Mouse (Mus musculus): ENCODE results near the gene Elp1. TPM values are rescaled to one million over a fixed set of nuclear protein-coding genes. Genes with fewer than 3 reads are reported as not detected.
A peak's percentile ranks its signal among the peaks of the same experiment; 100 is the strongest.

The Elp1 gene
- polyA plus RNA-seq, 1 experiment: 82.2 TPM

- TF ChIP-seq CTCF (IDR thresholded peaks at IDR 0.05; ENCODE audit: low read depth, low read length) (peak; percentile 77), POLR2A (IDR thresholded peaks at IDR 0.05; ENCODE audit: insufficient read depth, low read length) (no peak), EP300 (IDR thresholded peaks at IDR 0.05; ENCODE audit: insufficient read depth, low read depth, low read length) (no peak)
Observed at GRCm38 (mm10) chr4:56725839-56726238, 76.3 kb downstream of the Elp1 start.

GRCm38 (mm10) chr4:56723237-56723636, 78.9 kb downstream of the Elp1 start:
- Histone ChIP-seq H3K4me1 (ENCODE audit: control insufficient read depth, insufficient read depth, low read length) (peaks cover 2% of the 10 kb centered on the region), H3K27ac (ENCODE audit: insufficient read depth, low read length) (no peak overlapping the region), H3K9ac (ENCODE audit: low read depth, poor library complexity, severe bottlenecking) (no peak overlapping the region), H3K27me3 (ENCODE audit: control insufficient read depth, insufficient read depth, low read length, poor library complexity, severe bottlenecking) (no peaks in the 10 kb centered on the region), H3K36me3 (ENCODE audit: control insufficient read depth, insufficient read depth, low read length, poor library complexity, severe bottlenecking) (no peaks in the 10 kb centered on the region), H3K4me3 (ENCODE audit: low read depth, low read length) (no peak overlapping the region), H3K9me3 (replicated peaks; ENCODE audit: control insufficient read depth, insufficient read depth, low read length, poor library complexity, severe bottlenecking) (no peaks in the 10 kb centered on the region)
- TF ChIP-seq CTCF (IDR thresholded peaks at IDR 0.05; ENCODE audit: low read depth, low read length) (no peak), EP300 (IDR thresholded peaks at IDR 0.05; ENCODE audit: insufficient read depth, low read depth, low read length) (no peak), POLR2A (IDR thresholded peaks at IDR 0.05; ENCODE audit: insufficient read depth, low read length) (no peak)

More at GRCm38 (mm10) chr4:56725839-56726238, 76.3 kb downstream of the Elp1 start:
- Histone ChIP-seq H3K27ac (ENCODE audit: insufficient read depth, low read length) (no peak overlapping the region), H3K9me3 (replicated peaks; ENCODE audit: control insufficient read depth, insufficient read depth, low read length, poor library complexity, severe bottlenecking) (no peaks in the 10 kb centered on the region), H3K4me3 (ENCODE audit: low read depth, low read length) (no peak overlapping the region), H3K27me3 (ENCODE audit: control insufficient read depth, insufficient read depth, low read length, poor library complexity, severe bottlenecking) (no peaks in the 10 kb centered on the region), H3K9ac (ENCODE audit: low read depth, poor library complexity, severe bottlenecking) (no peak overlapping the region), H3K36me3 (ENCODE audit: control insufficient read depth, insufficient read depth, low read length, poor library complexity, severe bottlenecking) (no peaks in the 10 kb centered on the region), H3K4me1 (ENCODE audit: control insufficient read depth, insufficient read depth, low read length) (no peaks in the 10 kb centered on the region)

GRCm38 (mm10) chr4:56722346-56722745, 79.8 kb downstream of the Elp1 start:
- Histone ChIP-seq H3K4me3 (ENCODE audit: low read depth, low read length) (no peak overlapping the region), H3K27me3 (ENCODE audit: control insufficient read depth, insufficient read depth, low read length, poor library complexity, severe bottlenecking) (no peaks in the 10 kb centered on the region), H3K36me3 (ENCODE audit: control insufficient read depth, insufficient read depth, low read length, poor library complexity, severe bottlenecking) (no peaks in the 10 kb centered on the region), H3K27ac (ENCODE audit: insufficient read depth, low read length) (no peak overlapping the region), H3K9me3 (replicated peaks; ENCODE audit: control insufficient read depth, insufficient read depth, low read length, poor library complexity, severe bottlenecking) (no peaks in the 10 kb centered on the region), H3K9ac (ENCODE audit: low read depth, poor library complexity, severe bottlenecking) (no peak overlapping the region), H3K4me1 (ENCODE audit: control insufficient read depth, insufficient read depth, low read length) (peaks cover 2% of the 10 kb centered on the region)
- TF ChIP-seq CTCF (IDR thresholded peaks at IDR 0.05; ENCODE audit: low read depth, low read length) (no peak), EP300 (IDR thresholded peaks at IDR 0.05; ENCODE audit: insufficient read depth, low read depth, low read length) (no peak), POLR2A (IDR thresholded peaks at IDR 0.05; ENCODE audit: insufficient read depth, low read length) (no peak)

- Histone ChIP-seq H3K4me3 (ENCODE audit: low read depth, low read length) (no peak overlapping the region), H3K27ac (ENCODE audit: insufficient read depth, low read length) (no peak overlapping the region), H3K9ac (ENCODE audit: low read depth, poor library complexity, severe bottlenecking) (no peak overlapping the region), H3K4me1 (ENCODE audit: control insufficient read depth, insufficient read depth, low read length) (peaks cover 2% of the 10 kb centered on the region), H3K27me3 (ENCODE audit: control insufficient read depth, insufficient read depth, low read length, poor library complexity, severe bottlenecking) (no peaks in the 10 kb centered on the region), H3K36me3 (ENCODE audit: control insufficient read depth, insufficient read depth, low read length, poor library complexity, severe bottlenecking) (no peaks in the 10 kb centered on the region), H3K9me3 (replicated peaks; ENCODE audit: control insufficient read depth, insufficient read depth, low read length, poor library complexity, severe bottlenecking) (no peaks in the 10 kb centered on the region)
- TF ChIP-seq CTCF (IDR thresholded peaks at IDR 0.05; ENCODE audit: low read depth, low read length): peak; percentile 54
- TF ChIP-seq EP300 (IDR thresholded peaks at IDR 0.05; ENCODE audit: insufficient read depth, low read depth, low read length): no peak
- no peak for TF ChIP-seq POLR2A (IDR thresholded peaks at IDR 0.05; ENCODE audit: insufficient read depth, low read length)
Observed at GRCm38 (mm10) chr4:56721469-56721868, 80.7 kb downstream of the Elp1 start.

- Histone ChIP-seq H3K36me3 (ENCODE audit: control insufficient read depth, insufficient read depth, low read length, poor library complexity, severe bottlenecking) (no peaks in the 10 kb centered on the region), H3K27me3 (ENCODE audit: control insufficient read depth, insufficient read depth, low read length, poor library complexity, severe bottlenecking) (no peaks in the 10 kb centered on the region), H3K4me3 (ENCODE audit: low read depth, low read length) (no peak overlapping the region), H3K9ac (ENCODE audit: low read depth, poor library complexity, severe bottlenecking) (no peak overlapping the region), H3K4me1 (ENCODE audit: control insufficient read depth, insufficient read depth, low read length) (peaks cover 2% of the 10 kb centered on the region), H3K27ac (ENCODE audit: insufficient read depth, low read length) (no peak overlapping the region), H3K9me3 (replicated peaks; ENCODE audit: control insufficient read depth, insufficient read depth, low read length, poor library complexity, severe bottlenecking) (no peaks in the 10 kb centered on the region)
- TF ChIP-seq CTCF (IDR thresholded peaks at IDR 0.05; ENCODE audit: low read depth, low read length) (no peak), POLR2A (IDR thresholded peaks at IDR 0.05; ENCODE audit: insufficient read depth, low read length) (no peak), EP300 (IDR thresholded peaks at IDR 0.05; ENCODE audit: insufficient read depth, low read depth, low read length) (no peak)
Observed at GRCm38 (mm10) chr4:56720403-56720802, 81.7 kb downstream of the Elp1 start.

GRCm38 (mm10) chr4:56719456-56719855, 82.7 kb downstream of the Elp1 start:
- Histone ChIP-seq H3K9me3 (replicated peaks; ENCODE audit: control insufficient read depth, insufficient read depth, low read length, poor library complexity, severe bottlenecking) (no peaks in the 10 kb centered on the region), H3K4me3 (ENCODE audit: low read depth, low read length) (no peak overlapping the region), H3K9ac (ENCODE audit: low read depth, poor library complexity, severe bottlenecking) (no peak overlapping the region), H3K27ac (ENCODE audit: insufficient read depth, low read length) (no peak overlapping the region), H3K27me3 (ENCODE audit: control insufficient read depth, insufficient read depth, low read length, poor library complexity, severe bottlenecking) (no peaks in the 10 kb centered on the region), H3K36me3 (ENCODE audit: control insufficient read depth, insufficient read depth, low read length, poor library complexity, severe bottlenecking) (no peaks in the 10 kb centered on the region), H3K4me1 (ENCODE audit: control insufficient read depth, insufficient read depth, low read length) (peaks cover 2% of the 10 kb centered on the region)
- TF ChIP-seq EP300 (IDR thresholded peaks at IDR 0.05; ENCODE audit: insufficient read depth, low read depth, low read length) (no peak), POLR2A (IDR thresholded peaks at IDR 0.05; ENCODE audit: insufficient read depth, low read length) (no peak), CTCF (IDR thresholded peaks at IDR 0.05; ENCODE audit: low read depth, low read length) (no peak)

Measured in ES-Bruce4 (cell line).